Mouse (Mus musculus) stomach, embryonic 14.5 days (tissue): ENCODE results near the gene A530032D15Rik. TPM values are rescaled to one million over a fixed set of nuclear protein-coding genes. Genes with fewer than 3 reads are reported as not detected.

Experiments
- polyA plus RNA-seq: library from polyadenylated mRNA; unstranded; fragments of >200 nt; fragmentation: Nextera tagmentation; extraction: Ambion mirVana; gene quantifications from 2 replicates; pipeline ENCODE4 v1.2.1, GENCODE M21; 2014

Gene A530032D15Rik
- polyA plus RNA-seq, 1 experiment from 2014 or later, result not detected

Other genes starting within 250 kb of the A530032D15Rik start
- 0.20 and 0.42 TPM in 2 replicates for gene Slc16a14, start 174.7 kb downstream of the A530032D15Rik start, polyA plus RNA-seq
- not detected in 2 replicates for gene Gm10553, start 9.7 kb downstream of the A530032D15Rik start, polyA plus RNA-seq
- gene C130026I21Rik, start 160.7 kb upstream of the A530032D15Rik start, polyA plus RNA-seq, result not detected in 2 replicates